Mouse (Mus musculus) C2C12 (cell line): ENCODE measurements around the gene Ibtk. TPM values are rescaled to one million over a fixed set of nuclear protein-coding genes. Genes with fewer than 3 reads are reported as not detected.
A peak's percentile ranks its signal among the peaks of the same experiment; 100 is the strongest.

ENCODE experiments used
- H3K27me3 ChIP-seq: one replicate; pipeline ENCODE4 v1.6.1; 2011; ENCODE audit not compliant: control insufficient read depth, insufficient read depth, insufficient read length
- H3K36me3 ChIP-seq: one replicate; pipeline ENCODE4 v1.6.1; 2011; ENCODE audit not compliant: control insufficient read depth, insufficient read depth
- H3K4me3 ChIP-seq: one replicate; pipeline ENCODE4 v1.5.1; 2011; ENCODE audit warnings: mild to moderate bottlenecking, control low read depth; ENCODE audit not compliant: poor library complexity, insufficient read depth, severe bottlenecking
- H3K79me2 ChIP-seq: one replicate; pipeline ENCODE4 v1.6.1; 2011; ENCODE audit not compliant: control insufficient read depth, insufficient read depth
- H3K79me3 ChIP-seq: one replicate; pipeline ENCODE4 v1.6.1; 2011; ENCODE audit warnings: low read depth, control low read depth
- H3ac ChIP-seq: one replicate; pipeline ENCODE3; 2011; ENCODE audit warnings: low read depth; ENCODE audit not compliant: control insufficient read depth, insufficient read length
- CEBPB ChIP-seq: IDR thresholded peaks from one replicate; pipeline ENCODE4 v1.6.1; 2011; ENCODE audit warnings: low read depth, mild to moderate bottlenecking, control low read depth, moderate library complexity
- CTCF ChIP-seq: IDR thresholded peaks from one replicate; pipeline ENCODE4 v1.5.1; 2011; ENCODE audit not compliant: control insufficient read depth, insufficient read depth, insufficient read length
- FOSL1 ChIP-seq: IDR thresholded peaks from one replicate; pipeline ENCODE4 v1.8.0; 2011; ENCODE audit warnings: mild to moderate bottlenecking, low read length; ENCODE audit not compliant: poor library complexity, insufficient read depth, severe bottlenecking
- MAX ChIP-seq: IDR thresholded peaks from one replicate; pipeline ENCODE4 v1.6.1; 2011; ENCODE audit warnings: mild to moderate bottlenecking, control low read depth
- MYOD1 ChIP-seq: IDR thresholded peaks from one replicate; pipeline ENCODE4 v1.6.1; 2011; ENCODE audit warnings: low read depth; ENCODE audit not compliant: control insufficient read depth, insufficient read length
- MYOG ChIP-seq: IDR thresholded peaks from one replicate; pipeline ENCODE4 v1.6.1; 2011; ENCODE audit not compliant: control insufficient read depth, insufficient read length; ENCODE audit errors: extremely low read depth
- USF1 ChIP-seq: IDR thresholded peaks from one replicate; pipeline ENCODE4 v1.6.1; 2011; ENCODE audit warnings: low read depth, mild to moderate bottlenecking, control low read depth, moderate library complexity
- polyA plus RNA-seq: library from polyadenylated mRNA; unstranded; fragments of >200 nt; fragmentation: generic; extraction: Trizol; gene quantifications from one replicate; pipeline ENCODE4 v1.2.1, GENCODE M21; 2012; ENCODE audit warnings: missing spikeins

The Ibtk gene
- polyA plus RNA-seq, 1 experiment = 8.3 TPM

- no peak overlapping the region for H3K4me3 ChIP-seq
- no peaks in the 10 kb centered on the region for H3K79me2 ChIP-seq
- H3K27me3 ChIP-seq = no peaks in the 10 kb centered on the region
- no peak overlapping the region for H3ac ChIP-seq
- no peaks in the 10 kb centered on the region for H3K79me3 ChIP-seq
- H3K36me3 ChIP-seq = peaks cover 41% of the 10 kb centered on the region
- TF ChIP-seq CEBPB (no peak), USF1 (no peak)
Measured at GRCm38 (mm10) chr9:85693231-85694116, 55.7 kb downstream of the Ibtk start.

DNA sequence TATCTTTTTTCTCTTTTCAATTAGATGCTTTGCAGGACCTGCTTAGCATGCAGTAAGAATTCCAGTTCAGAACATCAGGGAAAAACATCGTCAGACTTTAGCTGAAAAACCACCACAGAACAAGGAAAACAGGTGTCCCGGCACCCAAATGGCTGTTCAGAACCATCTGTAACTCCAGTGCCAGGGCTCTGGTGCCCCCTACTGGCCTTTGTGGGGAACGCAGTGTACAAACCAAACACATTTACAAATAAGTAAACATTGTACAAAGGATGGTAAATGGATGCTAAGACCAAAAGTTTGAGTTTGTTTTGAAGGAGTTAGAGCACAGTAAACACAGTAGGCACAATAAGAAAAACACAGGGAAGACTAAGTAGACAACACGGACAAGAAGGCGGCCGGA lies 64.1 kb downstream of the Ibtk start:
- Histone ChIP-seq H3ac (no peak overlapping the region), H3K79me3 (no peaks in the 10 kb centered on the region), H3K36me3 (peaks cover 21% of the 10 kb centered on the region), H3K4me3 (no peak overlapping the region), H3K27me3 (no peaks in the 10 kb centered on the region), H3K79me2 (no peaks in the 10 kb centered on the region)
- TF ChIP-seq FOSL1 = no peak
- no peak for TF ChIP-seq USF1

- Histone ChIP-seq H3K79me2 (no peaks in the 10 kb centered on the region), H3K79me3 (no peaks in the 10 kb centered on the region), H3K4me3 (no peak overlapping the region), H3K27me3 (no peaks in the 10 kb centered on the region), H3K36me3 (no peaks in the 10 kb centered on the region), H3ac (no peak overlapping the region)
- TF ChIP-seq CEBPB (no peak), USF1 (peak; percentile 68)
Measured at GRCm38 (mm10) chr9:85675131-85675905, 73.8 kb downstream of the Ibtk start.

- Histone ChIP-seq H3K4me3 (no peak overlapping the region), H3K79me3 (no peaks in the 10 kb centered on the region), H3K36me3 (no peaks in the 10 kb centered on the region), H3K27me3 (no peaks in the 10 kb centered on the region), H3K79me2 (no peaks in the 10 kb centered on the region), H3ac (no peak overlapping the region)
- no peak for TF ChIP-seq MYOG
- no peak for TF ChIP-seq USF1
- TF ChIP-seq FOSL1 = peak; percentile 14
Measured at GRCm38 (mm10) chr9:85673907-85674481, 75.1 kb downstream of the Ibtk start.

DNA sequence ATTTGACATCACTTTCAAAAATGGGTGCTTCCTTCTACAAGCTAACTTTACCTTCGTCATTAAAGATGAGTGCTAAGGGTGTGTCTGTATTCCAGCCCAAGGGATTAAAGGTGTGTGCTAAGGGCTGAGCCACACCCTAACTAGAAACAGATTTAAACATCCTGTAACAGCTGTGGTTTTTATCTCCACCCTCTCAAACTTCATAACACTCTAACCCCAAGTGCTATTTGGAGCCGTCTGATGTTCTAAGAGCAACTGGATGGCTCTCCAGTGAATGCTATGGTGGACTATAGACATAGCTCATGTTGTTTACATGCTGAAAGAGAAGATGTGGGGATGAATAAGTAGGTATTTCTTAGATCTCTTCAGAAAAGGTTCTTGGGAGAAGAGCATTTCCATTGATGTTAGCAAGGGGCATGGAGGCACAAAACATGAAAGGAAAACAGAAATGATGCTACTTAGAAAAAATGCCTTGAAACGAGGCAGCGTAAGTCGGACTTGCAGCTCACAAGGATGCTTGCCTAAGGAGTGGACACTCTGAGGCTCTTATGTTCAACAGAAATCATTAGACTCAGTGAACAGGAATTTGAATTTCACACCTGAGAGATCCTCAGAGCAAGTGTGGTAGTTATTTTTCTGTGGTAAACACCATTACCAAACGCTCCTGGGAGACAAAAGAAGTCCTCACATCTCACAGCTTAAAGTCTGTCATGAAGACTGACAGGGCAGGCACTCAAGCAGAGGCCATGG lies 77.4 kb downstream of the Ibtk start:
- no peaks in the 10 kb centered on the region for H3K79me2 ChIP-seq
- TF ChIP-seq CTCF = no peak
- TF ChIP-seq USF1 = no peak
- no peak for TF ChIP-seq MYOD1
- TF ChIP-seq MAX = no peak
- TF ChIP-seq MYOG = no peak
- no peak for TF ChIP-seq CEBPB
- no peak for TF ChIP-seq FOSL1
- H3K4me3 ChIP-seq = no peak overlapping the region
- no peaks in the 10 kb centered on the region for H3K27me3 ChIP-seq
- H3K36me3 ChIP-seq = no peaks in the 10 kb centered on the region
- no peak overlapping the region for H3ac ChIP-seq
- H3K79me3 ChIP-seq = no peaks in the 10 kb centered on the region

GRCm38 (mm10) chr9:85664316-85664715 lies 84.8 kb downstream of the Ibtk start:
- H3K79me3 ChIP-seq = no peaks in the 10 kb centered on the region
- no peak overlapping the region for H3K4me3 ChIP-seq
- H3ac ChIP-seq = no peak overlapping the region
- TF ChIP-seq FOSL1 (no peak), CTCF (no peak)
- H3K27me3 ChIP-seq = no peaks in the 10 kb centered on the region
- H3K36me3 ChIP-seq = no peaks in the 10 kb centered on the region
- H3K79me2 ChIP-seq = no peaks in the 10 kb centered on the region
